Mouse (Mus musculus) activated CD4-positive, CD25-positive, alpha-beta regulatory T cell, adult 4 months (primary cell): ENCODE data around the gene Vps18. TPM values are rescaled to one million over a fixed set of nuclear protein-coding genes. Genes with fewer than 3 reads are reported as not detected.

ENCODE experiments used
- polyA plus RNA-seq, 2 experiments: library from polyadenylated mRNA; unstranded; fragments of 100-300 nt; shearing (Covaris generic); gene quantifications; one replicate each; pipeline ENCODE4 v1.2.1; 2017

The Vps18 gene
- polyA plus RNA-seq, 2 experiments from 2014 or later, result 4.7 to 7.1 TPM

Other genes with a start within 250 kb of the Vps18 start
- 10 to 100 TPM; 17.4 to 18.1 TPM for gene Knl1, start 241.6 kb upstream of the Vps18 start, polyA plus RNA-seq
- gene Rad51, start 175.9 kb upstream of the Vps18 start, polyA plus RNA-seq, result 10 to 100 TPM in 1 of 2 experiments, 1 to 10 TPM in 1; 9.9 to 12.3 TPM
- gene Rmdn3, start 131.7 kb upstream of the Vps18 start, polyA plus RNA-seq, result 10 to 100 TPM; 10.5 to 15.3 TPM
- gene Gchfr, start 121.0 kb upstream of the Vps18 start, polyA plus RNA-seq, result not detected
- under 1 TPM; 0.29 to 0.70 TPM for gene Gm14137, start 114.2 kb upstream of the Vps18 start, polyA plus RNA-seq
- 10 to 100 TPM; 31.4 to 44.0 TPM for gene Zfyve19, start 80.1 kb upstream of the Vps18 start, polyA plus RNA-seq
- 10 to 100 TPM; 21.8 to 29.0 TPM for gene Dnajc17, start 79.9 kb upstream of the Vps18 start, polyA plus RNA-seq
- gene Ppp1r14d, start 58.8 kb upstream of the Vps18 start, polyA plus RNA-seq, result not detected
- gene Spint1, start 51.4 kb upstream of the Vps18 start, polyA plus RNA-seq, result not detected
- not detected for gene Rhov, start 17.5 kb upstream of the Vps18 start, polyA plus RNA-seq
- gene Dll4, start 37.0 kb downstream of the Vps18 start, polyA plus RNA-seq, result not detected
- gene Chac1, start 62.5 kb downstream of the Vps18 start, polyA plus RNA-seq, result not detected
- gene Ino80, start 188.9 kb downstream of the Vps18 start, polyA plus RNA-seq, result 1 to 10 TPM; 7.0 to 7.1 TPM